ENCODE assay signal across 8 mouse cellular contexts in the genomic region with DNA sequence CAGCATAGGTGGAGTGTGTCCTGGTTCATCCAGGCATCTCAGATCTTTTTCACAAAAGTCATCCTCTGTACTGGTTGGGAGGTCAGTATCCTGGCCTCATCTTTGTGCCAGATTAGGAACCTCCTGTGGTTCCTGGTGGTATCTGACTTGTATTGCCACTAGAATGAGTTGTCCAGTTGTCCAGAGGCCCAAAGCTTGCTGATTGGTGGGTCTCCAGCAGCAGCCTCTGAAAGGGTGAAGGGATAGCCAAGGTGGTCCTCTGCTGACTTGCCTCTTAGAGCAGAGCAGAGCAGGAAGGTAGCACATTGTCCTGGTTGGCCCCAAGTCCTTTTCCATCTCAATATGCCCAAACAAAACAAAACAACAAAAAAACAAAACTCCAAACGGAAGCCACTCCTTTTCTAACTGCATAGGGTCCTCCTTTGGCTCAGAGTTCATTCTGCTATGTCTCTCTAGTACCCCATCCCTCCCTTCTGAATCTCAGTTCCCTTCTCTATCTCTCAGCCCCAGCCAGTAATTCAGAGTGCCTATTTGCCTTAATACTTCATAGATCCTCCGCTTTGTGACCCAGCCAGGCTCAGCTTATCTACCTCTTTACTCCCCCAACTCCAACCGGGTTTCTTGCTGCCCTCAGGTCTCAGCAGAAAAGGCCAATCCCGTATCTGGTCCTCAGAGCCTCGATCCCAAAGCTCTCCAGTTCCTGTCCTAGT. TPM values are rescaled to one million over a fixed set of nuclear protein-coding genes. Genes with fewer than 3 reads are reported as not detected.
DNase-seq lines count a peak whose midpoint lies in the region; ATAC-seq and TF ChIP-seq lines count a peak whose summit lies in the region.

No protein-coding gene starts in this region.

- no peak for ATAC-seq in heart, embryonic 12.5 days (ENCODE audit: insufficient number of reproducible peaks, low FRiP score)

- TF ChIP-seq EP300 in ES-Bruce4 (IDR thresholded peaks at IDR 0.05; ENCODE audit: insufficient read depth, low read depth, low read length), result no peak

- intact Hi-C loops in left cerebral cortex, postnatal 14 days (cut with DNase I), result no loop called here

- TF ChIP-seq CTCF in ES-Bruce4 (IDR thresholded peaks at IDR 0.05; ENCODE audit: low read depth, low read length), result no peak

- H3K9me3 ChIP-seq in heart, embryonic 12.5 days (replicated peaks), result no peaks in the 10 kb centered on the region
- no peaks in the 10 kb centered on the region for H3K9me3 ChIP-seq in ES-Bruce4 (replicated peaks; ENCODE audit: control insufficient read depth, insufficient read depth, low read length, poor library complexity, severe bottlenecking)
- H3K9me3 ChIP-seq in hindbrain, embryonic 10.5 days, result no peaks in the 10 kb centered on the region
- H3K9me3 ChIP-seq in midbrain, embryonic 10.5 days (replicated peaks), result no peaks in the 10 kb centered on the region

- no peaks in the 10 kb centered on the region for H3K27me3 ChIP-seq in heart, embryonic 12.5 days (replicated peaks)
- no peaks in the 10 kb centered on the region for H3K27me3 ChIP-seq in ES-Bruce4 (ENCODE audit: control insufficient read depth, insufficient read depth, low read length, poor library complexity, severe bottlenecking)
- no peaks in the 10 kb centered on the region for H3K27me3 ChIP-seq in hindbrain, embryonic 10.5 days (ENCODE audit: insufficient read depth, poor library complexity, severe bottlenecking)
- H3K27me3 ChIP-seq in midbrain, embryonic 10.5 days (ENCODE audit: low read depth, poor library complexity, severe bottlenecking), result peaks cover 10% of the 10 kb centered on the region; the same call in 1 of the 2 replicates

- H3K4me2 ChIP-seq in heart, embryonic 12.5 days, result peak overlapping the region; percentile 93

- DNase-seq in heart, postnatal 4 days, result no peak
- no peak for DNase-seq in hindbrain, embryonic 10.5 days (ENCODE audit: low spot score)
- no peak for DNase-seq in midbrain, embryonic 10.5 days (ENCODE audit: low spot score)
- DNase-seq in gastrocnemius, adult 8-10 months (ENCODE audit: low spot score in 2 of 2), result no peak
- no peak for DNase-seq in urinary bladder, postnatal 36 days (ENCODE audit: low spot score in 2 of 2)
- no peak for DNase-seq in left cerebral cortex, postnatal 14 days (ENCODE audit: low spot score in 2 of 2)

- no peak overlapping the region for H3K27ac ChIP-seq in heart, embryonic 12.5 days (ENCODE audit: poor library complexity, severe bottlenecking)
- no peak overlapping the region for H3K27ac ChIP-seq in ES-Bruce4 (ENCODE audit: insufficient read depth, low read length)
- peak overlapping the region; percentile 96 for H3K27ac ChIP-seq in hindbrain, embryonic 10.5 days
- peak overlapping the region; percentile 94 for H3K27ac ChIP-seq in midbrain, embryonic 10.5 days (replicated peaks)

- TF ChIP-seq POLR2A in ES-Bruce4 (IDR thresholded peaks at IDR 0.05; ENCODE audit: insufficient read depth, low read length), result no peak

- WGBS in heart, embryonic 12.5 days, result 46% methylated on average over 5 of the region's 5 CpGs
- WGBS in hindbrain, embryonic 10.5 days, result 55% methylated on average over 5 of the region's 5 CpGs
- WGBS in midbrain, embryonic 10.5 days, result 52% methylated on average over 5 of the region's 5 CpGs

- H3K9ac ChIP-seq in heart, embryonic 12.5 days, result no peak overlapping the region; the same call in 1 of the 2 replicates
- peak overlapping the region; percentile 95 for H3K9ac ChIP-seq in ES-Bruce4 (ENCODE audit: low read depth, poor library complexity, severe bottlenecking)

- no peak overlapping the region; the same call in 1 of the 2 replicates for H3K4me3 ChIP-seq in heart, embryonic 12.5 days
- peak overlapping the region; percentile 20; the same call in 1 of the 2 replicates for H3K4me3 ChIP-seq in ES-Bruce4 (ENCODE audit: low read depth, low read length)
- peak overlapping the region; percentile 99 for H3K4me3 ChIP-seq in hindbrain, embryonic 10.5 days
- peak overlapping the region; percentile 98; the same call in 1 of the 2 replicates for H3K4me3 ChIP-seq in midbrain, embryonic 10.5 days

- peaks cover 45% of the 10 kb centered on the region for H3K4me1 ChIP-seq in heart, embryonic 12.5 days (replicated peaks)
- peaks cover 3% of the 10 kb centered on the region for H3K4me1 ChIP-seq in ES-Bruce4 (ENCODE audit: control insufficient read depth, insufficient read depth, low read length)
- H3K4me1 ChIP-seq in hindbrain, embryonic 10.5 days (replicated peaks), result peaks cover 38% of the 10 kb centered on the region
- H3K4me1 ChIP-seq in midbrain, embryonic 10.5 days, result peaks cover 33% of the 10 kb centered on the region

- no peaks in the 10 kb centered on the region for H3K36me3 ChIP-seq in heart, embryonic 12.5 days
- no peaks in the 10 kb centered on the region for H3K36me3 ChIP-seq in ES-Bruce4 (ENCODE audit: control insufficient read depth, insufficient read depth, low read length, poor library complexity, severe bottlenecking)
- H3K36me3 ChIP-seq in hindbrain, embryonic 10.5 days, result no peaks in the 10 kb centered on the region
- no peaks in the 10 kb centered on the region for H3K36me3 ChIP-seq in midbrain, embryonic 10.5 days

RNA-seq across cellular contexts. Expression of a gene that starts 0.9 kb away (rescaled TPM):
- 24.1 TPM in 2 replicates for polyA plus RNA-seq in heart, embryonic 12.5 days (2016; fragmentation: Nextera tagmentation; extraction: Ambion mirVana)
- 10 to 100 TPM; 53.4 to 55.2 TPM for total RNA-seq in heart, postnatal 4 days (2021)
- 60.2 and 62.4 TPM in 2 replicates for polyA plus RNA-seq in ES-Bruce4 (2011; ENCODE audit: insufficient read depth, insufficient read length, low read depth, missing spikeins)
- 32.6 and 33.6 TPM in 2 replicates for polyA plus RNA-seq in hindbrain, embryonic 10.5 days (2016; fragmentation: Nextera tagmentation; extraction: Ambion mirVana)
- polyA plus RNA-seq in midbrain, embryonic 10.5 days (2016; fragmentation: Nextera tagmentation; extraction: Ambion mirVana), result 37.8 and 41.6 TPM in 2 replicates
- 10 to 100 TPM; 23.4 to 30.2 (median 28.0) TPM for total RNA-seq in gastrocnemius, adult 8-10 months (2022)
- total RNA-seq in left cerebral cortex, postnatal 14 days (2021), result 100 to 1,000 TPM; 128 to 140 TPM

RNA-seq across cellular contexts. Expression of a gene that starts 48.8 kb away (rescaled TPM):
- 0.70 and 1.2 TPM in 2 replicates for polyA plus RNA-seq in heart, embryonic 12.5 days (2016; fragmentation: Nextera tagmentation; extraction: Ambion mirVana)
- total RNA-seq in heart, postnatal 4 days (2021), result under 1 TPM; 0.33 to 0.45 TPM
- 2.8 and 3.0 TPM in 2 replicates for polyA plus RNA-seq in ES-Bruce4 (2011; ENCODE audit: insufficient read depth, insufficient read length, low read depth, missing spikeins)
- polyA plus RNA-seq in hindbrain, embryonic 10.5 days (2016; fragmentation: Nextera tagmentation; extraction: Ambion mirVana), result 2.5 and 3.3 TPM in 2 replicates
- polyA plus RNA-seq in midbrain, embryonic 10.5 days (2016; fragmentation: Nextera tagmentation; extraction: Ambion mirVana), result 2.2 and 2.7 TPM in 2 replicates
- total RNA-seq in gastrocnemius, adult 8-10 months (2022), result under 1 TPM in 1 of 4 experiments, not detected in 3; 0.16 TPM
- total RNA-seq in left cerebral cortex, postnatal 14 days (2021), result 1 to 10 TPM; 2.5 TPM

Comparison
In these comparisons a context has a peak if more than half of its experiments do, and no peak if none do; other contexts are left out.
1. H3K27ac ChIP-seq: peak in hindbrain, embryonic 10.5 days (single experiment) and midbrain, embryonic 10.5 days (single experiment); none in heart, embryonic 12.5 days (single experiment) and ES-Bruce4 (single experiment).